Mouse (Mus musculus) limb, embryonic 11.5 days (tissue): ENCODE measurements around the gene Bnip1. TPM values are rescaled to one million over a fixed set of nuclear protein-coding genes. Genes with fewer than 3 reads are reported as not detected.
A peak's percentile ranks its signal among the peaks of the same experiment; 100 is the strongest.

Source experiments
- ATAC-seq: fragments of 200-750 bp; cut with Nextera tagmentation; 2 replicates; pipeline ENCODE4 v1.8.0; 2017; ENCODE audit warnings: low read depth; ENCODE audit not compliant: insufficient number of reproducible peaks, low FRiP score, low TSS enrichment
- DNase-seq: peaks from one replicate; pipeline ENCODE4 v3.0.0-alpha.2; 2015; ENCODE audit warnings: low spot score
- H3K27ac ChIP-seq: fragments of 300-500 bp; sonication (generic); replicated peaks from 2 replicates; pipeline ENCODE4 v1.5.1; 2014; ENCODE audit warnings: low read depth, mild to moderate bottlenecking, low read length
- H3K27me3 ChIP-seq: fragments of 300-500 bp; sonication (generic); 2 replicates; pipeline ENCODE4 v1.6.1; 2014; ENCODE audit warnings: mild to moderate bottlenecking, low read length, mixed read lengths; ENCODE audit not compliant: control insufficient read depth, insufficient read depth
- H3K36me3 ChIP-seq: fragments of 300-500 bp; sonication (generic); 2 replicates; pipeline ENCODE4 v1.6.1; 2014; ENCODE audit warnings: mild to moderate bottlenecking, low read length, moderate library complexity, mixed read lengths; ENCODE audit not compliant: control insufficient read depth, insufficient read depth
- H3K4me1 ChIP-seq: fragments of 300-500 bp; sonication (generic); 2 replicates; pipeline ENCODE4 v1.6.1; 2014; ENCODE audit warnings: low read length, mixed read lengths; ENCODE audit not compliant: control insufficient read depth, insufficient read depth
- H3K4me2 ChIP-seq: fragments of 300-500 bp; sonication (generic); 2 replicates; pipeline ENCODE4 v1.6.1; 2014; ENCODE audit warnings: low read depth, mild to moderate bottlenecking, moderate library complexity; ENCODE audit not compliant: severe bottlenecking
- H3K4me3 ChIP-seq: fragments of 300-500 bp; sonication (generic); 2 replicates; pipeline ENCODE4 v1.5.1; 2014; ENCODE audit warnings: low read depth, low read length
- H3K9ac ChIP-seq: fragments of 300-500 bp; sonication (generic); 2 replicates; pipeline ENCODE4 v1.6.1; 2014; ENCODE audit warnings: mild to moderate bottlenecking, low read length
- H3K9me3 ChIP-seq: fragments of 300-500 bp; sonication (generic); 2 replicates; pipeline ENCODE4 v1.6.1; 2016; ENCODE audit warnings: low read length; ENCODE audit not compliant: control insufficient read depth
- WGBS: fragments of 180-500 bp; shearing (Covaris S2); extraction: QIAGEN DNeasy Blood & Tissue Kit; methylation state at CpG from one replicate; pipeline ENCODE4 v1.1.7; 2014; 5-methylcytosine and 5-hydroxymethylcytosine counted together
- polyA plus RNA-seq: library from polyadenylated mRNA; unstranded; fragments of >200 nt; fragmentation: Nextera tagmentation; extraction: Ambion mirVana; gene quantifications from 2 replicates; pipeline ENCODE4 v1.2.1, GENCODE M21; 2014

The Bnip1 gene
- polyA plus RNA-seq, 1 experiment from 2014 or later, result 51.5 TPM

DNA sequence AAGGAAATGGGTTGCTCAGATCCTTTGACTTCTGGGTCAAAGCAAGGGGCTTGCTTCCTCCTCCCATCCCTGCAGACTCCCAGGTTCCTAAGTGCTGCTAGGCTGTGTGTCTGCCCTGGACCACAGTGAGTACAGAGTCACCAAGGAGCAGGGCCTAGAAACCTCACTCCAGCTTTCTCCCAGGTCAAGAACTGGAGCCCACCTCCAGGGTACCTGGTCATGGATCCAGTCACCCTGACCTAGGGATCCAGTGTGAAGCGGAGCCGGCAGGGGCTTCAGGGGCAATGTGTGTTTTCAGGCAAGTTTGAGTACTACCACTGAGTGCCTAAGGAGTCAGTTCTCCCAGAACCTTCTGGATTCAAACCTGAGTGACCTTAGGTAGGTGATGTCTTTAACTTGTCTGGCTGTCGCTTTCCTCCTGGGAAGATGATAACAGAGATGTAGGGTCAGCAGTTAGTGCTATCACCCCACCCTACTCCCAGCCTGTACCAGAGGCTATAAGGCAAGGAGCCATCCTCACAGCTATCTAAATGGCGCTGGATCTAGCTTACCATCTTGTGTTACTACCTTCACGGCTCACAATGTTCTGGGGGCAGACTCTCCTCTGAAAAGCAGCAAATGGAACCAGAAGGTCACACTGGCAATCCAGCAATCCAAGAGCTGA is 53.6 kb downstream of the Bnip1 start:
- Histone ChIP-seq H3K4me1 (peaks cover 2% of the 10 kb centered on the region; the same call in 1 of the 2 replicates), H3K4me3 (no peak overlapping the region; the same call in 1 of the 2 replicates), H3K9ac (no peak overlapping the region), H3K4me2 (no peak overlapping the region), H3K27me3 (peaks cover 62% of the 10 kb centered on the region), H3K36me3 (no peaks in the 10 kb centered on the region), H3K9me3 (no peaks in the 10 kb centered on the region), H3K27ac (no peak overlapping the region)
- no peak for DNase-seq
- 61% methylated on average over 5 of the region's 5 CpGs for WGBS
- ATAC-seq, result no peak

DNA sequence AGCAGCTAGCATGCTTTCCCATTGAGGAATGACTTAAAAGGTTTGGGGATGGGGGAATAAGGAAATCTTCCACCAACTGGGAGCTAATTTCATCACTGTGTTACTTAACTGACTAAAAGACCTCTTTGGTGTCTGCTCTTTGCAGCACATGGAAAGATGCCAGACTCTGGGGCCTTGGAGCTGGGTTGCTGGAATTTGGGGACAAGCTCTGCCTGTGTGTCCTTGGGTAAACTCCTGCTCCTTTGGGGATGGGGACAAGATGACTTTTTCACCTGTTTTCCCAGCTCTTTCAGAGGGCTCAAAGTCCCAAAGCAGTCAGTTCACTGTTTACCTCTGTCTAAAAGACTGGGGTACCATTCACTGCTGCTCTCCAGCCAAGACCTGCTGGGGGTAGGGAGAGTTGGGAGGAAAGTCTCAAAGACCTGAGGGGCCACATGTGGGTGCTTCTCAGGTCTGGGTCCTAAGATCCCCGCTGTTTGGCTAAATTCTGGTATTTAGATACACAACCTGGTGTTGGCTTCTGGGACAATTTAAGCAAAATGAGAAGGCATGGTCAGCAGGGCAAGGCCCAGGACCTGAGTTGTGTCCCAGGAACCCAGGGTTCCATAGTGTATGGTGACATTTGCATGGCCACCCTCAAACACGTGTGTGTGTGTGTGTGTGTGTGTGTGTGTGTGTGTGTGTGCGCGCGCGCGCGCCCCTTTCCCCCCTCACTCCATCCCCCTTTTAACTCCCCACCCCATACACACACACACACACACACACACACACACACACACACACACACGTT is 54.3 kb downstream of the Bnip1 start:
- H3K4me3 ChIP-seq, result no peak overlapping the region

DNA sequence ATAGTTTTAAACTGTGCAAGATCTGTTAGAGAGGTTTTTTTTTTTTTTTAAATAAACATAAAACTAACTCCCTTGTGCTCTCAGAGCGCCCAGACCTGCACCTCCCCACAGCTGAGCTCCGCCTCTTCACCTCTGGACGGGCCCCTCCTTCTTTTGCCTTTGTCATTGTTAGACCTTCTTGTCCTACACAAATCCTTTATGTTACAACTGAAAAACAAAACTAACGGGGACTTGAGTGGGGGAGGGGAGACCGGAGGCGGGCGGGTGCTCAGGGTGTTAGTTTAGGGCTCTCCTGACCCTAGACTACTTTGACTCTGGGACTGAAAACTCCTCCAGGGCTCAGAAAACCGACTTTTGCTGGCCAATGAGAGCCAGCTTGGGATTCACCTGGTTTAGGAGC is 55.1 kb downstream of the Bnip1 start:
- whole genome bisulfite sequencing, result 5% methylated on average over 8 of the region's 8 CpGs
- H3K4me2 ChIP-seq, result no peak overlapping the region
- no peak overlapping the region for H3K27ac ChIP-seq
- no peaks in the 10 kb centered on the region for H3K9me3 ChIP-seq
- no peaks in the 10 kb centered on the region for H3K36me3 ChIP-seq
- H3K4me3 ChIP-seq, result no peak overlapping the region
- H3K27me3 ChIP-seq, result peaks cover 76% of the 10 kb centered on the region
- peaks cover 2% of the 10 kb centered on the region; the same call in 1 of the 2 replicates for H3K4me1 ChIP-seq
- ATAC-seq (no peak), DNase-seq (no peak)
- H3K9ac ChIP-seq, result no peak overlapping the region

More for the DNA sequence above, 54.3 kb downstream of the Bnip1 start:
- peaks cover 2% of the 10 kb centered on the region; the same call in 1 of the 2 replicates for H3K4me1 ChIP-seq
- no peaks in the 10 kb centered on the region for H3K36me3 ChIP-seq
- 38% methylated on average over 9 of the region's 9 CpGs for WGBS
- no peak overlapping the region for H3K4me2 ChIP-seq
- DNase-seq, result no peak
- H3K9ac ChIP-seq, result no peak overlapping the region
- H3K27ac ChIP-seq, result no peak overlapping the region
- peaks cover 68% of the 10 kb centered on the region for H3K27me3 ChIP-seq
- ATAC-seq, result no peak
- H3K9me3 ChIP-seq, result no peaks in the 10 kb centered on the region

DNA sequence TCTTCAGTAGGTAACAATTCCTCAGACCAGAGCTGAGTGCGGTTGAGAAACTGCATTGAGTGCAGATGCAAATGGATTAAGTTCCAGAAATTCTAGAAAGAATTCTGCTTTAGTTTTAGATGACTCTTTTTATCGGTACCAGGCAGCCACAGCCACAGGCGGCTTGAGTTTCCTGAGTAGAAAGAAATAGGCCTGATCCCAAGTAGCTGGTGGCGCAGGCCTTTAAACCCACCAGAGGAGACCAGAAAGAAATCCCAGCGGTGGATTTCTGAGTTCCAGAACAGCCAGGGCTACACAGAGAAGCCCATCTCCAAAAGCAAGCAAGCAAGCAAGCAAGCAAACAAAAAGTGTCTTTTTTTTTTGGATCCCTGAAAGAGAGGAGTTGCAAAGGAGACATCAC is 55.5 kb downstream of the Bnip1 start:
- H3K4me3 ChIP-seq, result no peak overlapping the region
- no peak overlapping the region for H3K4me2 ChIP-seq
- H3K27ac ChIP-seq, result no peak overlapping the region
- no peaks in the 10 kb centered on the region for H3K9me3 ChIP-seq
- H3K4me1 ChIP-seq, result peaks cover 2% of the 10 kb centered on the region; the same call in 1 of the 2 replicates
- no peak for ATAC-seq
- peaks cover 80% of the 10 kb centered on the region for H3K27me3 ChIP-seq
- WGBS, result 5% methylated on average over 5 of the region's 5 CpGs
- DNase-seq, result peak; percentile 35
- no peak overlapping the region for H3K9ac ChIP-seq
- H3K36me3 ChIP-seq, result no peaks in the 10 kb centered on the region

DNA sequence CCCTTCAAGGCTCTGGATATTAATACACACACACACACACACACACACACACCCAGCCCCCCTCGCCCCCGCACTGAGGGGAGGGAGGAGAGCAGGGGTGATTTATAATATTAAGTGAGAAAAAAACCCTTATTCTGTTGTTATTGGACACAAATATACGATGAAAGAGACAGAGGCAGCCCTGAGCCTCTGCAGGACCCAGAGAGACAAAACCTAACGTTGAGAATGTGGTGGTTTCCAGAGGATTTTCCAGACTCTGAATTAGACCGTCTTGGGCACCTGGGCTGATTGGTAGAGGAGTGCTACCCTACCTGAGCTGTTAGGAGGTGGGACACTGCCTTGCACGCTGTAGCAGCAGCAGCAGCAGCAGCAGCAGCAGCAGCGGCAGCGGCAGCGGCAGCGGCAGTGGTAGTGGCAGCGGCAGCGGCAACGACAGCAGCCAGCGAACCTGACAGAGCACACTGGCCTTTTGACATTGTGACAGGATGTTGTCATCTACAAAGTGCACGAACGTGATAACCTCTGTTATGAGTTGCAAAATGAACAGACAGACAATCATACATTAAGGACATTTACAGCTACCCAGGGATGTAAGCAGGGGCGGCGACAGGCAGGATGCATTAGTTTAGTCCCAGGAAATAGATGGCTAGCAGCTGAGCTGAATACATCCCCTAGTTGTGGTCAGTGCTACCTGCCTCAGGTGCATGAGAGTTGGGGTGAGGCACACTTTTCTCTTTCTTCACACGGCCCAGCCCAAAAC is 56.1 kb downstream of the Bnip1 start:
- no peak overlapping the region for H3K4me3 ChIP-seq
- ATAC-seq (no peak), DNase-seq (peak; percentile 55)
- H3K27me3 ChIP-seq, result peaks cover 86% of the 10 kb centered on the region
- no peaks in the 10 kb centered on the region for H3K9me3 ChIP-seq
- WGBS, result under 1% methylated on average over 19 of the region's 19 CpGs
- peaks cover 2% of the 10 kb centered on the region; the same call in 1 of the 2 replicates for H3K4me1 ChIP-seq
- no peak overlapping the region for H3K27ac ChIP-seq
- no peaks in the 10 kb centered on the region for H3K36me3 ChIP-seq
- no peak overlapping the region for H3K9ac ChIP-seq
- H3K4me2 ChIP-seq, result no peak overlapping the region

DNA sequence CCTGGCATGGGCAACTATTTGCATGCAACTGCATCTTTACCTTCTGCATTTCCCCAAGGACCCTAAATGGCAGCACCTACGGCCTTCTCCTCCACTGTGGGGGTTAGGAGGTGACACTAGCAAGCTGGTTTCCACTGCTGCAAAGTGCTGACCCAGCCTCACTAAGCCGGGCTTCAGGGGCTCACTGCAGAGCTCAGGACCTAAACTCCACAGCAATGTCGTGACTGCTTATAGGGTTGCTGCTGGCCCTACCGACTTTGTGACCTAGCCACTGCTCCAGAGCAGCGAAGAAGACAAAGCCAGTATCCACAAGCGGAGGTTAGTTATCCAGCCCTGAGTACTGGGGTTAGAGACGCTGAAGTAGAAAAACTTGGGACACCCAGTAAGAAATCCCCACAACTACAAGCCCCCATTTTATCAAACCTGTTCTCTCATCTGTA is 56.7 kb downstream of the Bnip1 start:
- H3K27ac ChIP-seq, result no peak overlapping the region
- H3K4me1 ChIP-seq, result peaks cover 2% of the 10 kb centered on the region; the same call in 1 of the 2 replicates
- no peak overlapping the region for H3K4me3 ChIP-seq
- H3K9me3 ChIP-seq, result no peaks in the 10 kb centered on the region
- peak; percentile 48 for DNase-seq
- H3K9ac ChIP-seq, result no peak overlapping the region
- WGBS, result under 1% methylated on average over 7 of the region's 7 CpGs
- ATAC-seq, result no peak
- H3K36me3 ChIP-seq, result no peaks in the 10 kb centered on the region
- H3K27me3 ChIP-seq, result peaks cover 92% of the 10 kb centered on the region
- H3K4me2 ChIP-seq, result no peak overlapping the region

DNA sequence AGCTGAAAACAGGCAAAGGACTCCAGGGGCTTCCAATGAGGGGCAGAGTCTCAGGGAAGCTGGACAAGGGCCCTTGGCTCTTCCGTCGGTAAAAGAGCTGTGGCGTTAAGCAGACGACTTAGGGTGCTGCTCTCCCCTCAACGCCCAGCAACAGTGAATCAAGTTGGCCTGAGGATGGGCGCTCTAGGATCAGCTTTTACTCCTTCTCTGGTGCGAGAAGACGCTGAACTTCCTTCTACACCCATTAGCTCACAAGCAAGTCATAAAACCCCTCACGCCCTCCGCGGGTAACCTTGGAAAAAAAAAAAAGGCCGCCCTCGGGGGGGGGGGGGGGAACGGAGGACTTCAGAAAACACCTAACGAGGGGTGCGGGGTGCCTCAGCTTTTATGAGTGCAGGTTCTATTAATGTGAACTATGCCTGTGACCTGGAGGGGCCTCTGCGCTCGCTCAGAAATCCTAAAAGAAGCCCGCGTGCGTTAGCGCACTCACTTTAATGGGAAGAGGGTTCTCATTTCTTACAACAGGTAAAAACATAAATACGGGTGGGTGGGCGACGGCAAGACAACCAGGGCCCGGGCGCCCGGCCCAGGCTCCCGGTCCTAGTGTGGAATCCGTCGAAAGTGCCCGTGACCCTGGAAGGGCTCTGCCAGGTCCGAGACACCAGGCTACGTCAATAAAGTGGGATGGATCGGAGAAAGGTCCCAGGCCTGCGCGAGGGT is 57.5 kb downstream of the Bnip1 start:
- no peak overlapping the region for H3K9ac ChIP-seq

More for the DNA sequence above, 57.5 kb downstream of the Bnip1 start:
- H3K27ac ChIP-seq, result no peak overlapping the region
- ATAC-seq (no peak), DNase-seq (peak; percentile 58)
- no peaks in the 10 kb centered on the region for H3K9me3 ChIP-seq
- no peak overlapping the region for H3K4me2 ChIP-seq
- H3K27me3 ChIP-seq, result peaks cover 97% of the 10 kb centered on the region
- WGBS, result 1% methylated on average over 37 of the region's 37 CpGs
- H3K36me3 ChIP-seq, result no peaks in the 10 kb centered on the region
- peaks cover 2% of the 10 kb centered on the region; the same call in 1 of the 2 replicates for H3K4me1 ChIP-seq
- no peak overlapping the region; the same call in 1 of the 2 replicates for H3K4me3 ChIP-seq
